Mouse (Mus musculus): ENCODE measurements at regions not wholly inside any gene's neighbourhood (a gene's known extent, or its start where the extent isn't known, plus 50 kb on each side); places are given as distances from the start of the nearest gene placed in this dataset.

- DNase-seq (ENCODE audit: low spot score in 2 of 2) = no peak
- intact Hi-C loops (cut with DNase I) = no loop called here
Measured at GRCm38 (mm10) chr1:96301238-96301637, 570.7 kb downstream of the Slco4c1 start.

DNA sequence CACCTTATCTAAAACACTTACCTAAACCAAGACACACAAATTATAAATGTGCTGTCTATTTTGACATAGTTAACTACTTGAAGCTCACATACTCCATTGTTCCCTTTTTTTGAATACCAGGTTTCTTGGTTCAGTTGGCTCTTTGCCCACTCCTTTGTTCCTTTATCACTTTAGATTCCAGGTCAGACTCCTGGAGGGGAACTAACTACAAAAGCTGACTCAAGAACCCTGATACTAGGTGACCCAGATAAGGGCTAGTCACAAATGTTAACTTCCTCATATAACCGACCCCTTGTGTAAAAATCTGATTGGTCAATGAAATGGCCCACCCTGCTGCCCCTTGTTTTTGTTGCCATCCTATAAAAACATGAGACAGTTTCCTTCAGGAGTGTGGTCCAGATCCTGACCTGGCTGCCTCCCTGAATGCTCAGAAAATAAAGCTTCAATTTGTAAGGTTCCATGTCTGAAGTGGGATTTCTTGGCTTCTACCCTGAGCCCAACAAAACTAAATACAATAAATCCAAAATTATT, 593.9 kb downstream of the Slco4c1 start:
- intact Hi-C loops (cut with DNase I) = no loop called here
- DNase-seq (ENCODE audit: low spot score in 2 of 2) = no peak

GRCm38 (mm10) chr1:96276646-96277045, 595.3 kb downstream of the Slco4c1 start:
- intact Hi-C loops (cut with DNase I) = no loop called here
- peak in 1 of 2 experiments; percentile 1 for DNase-seq (ENCODE audit: low spot score in 2 of 2)

Small RNAs in the stretch of these regions (microRNA-seq; reads per million reads assigned to microRNA genes)
- 0 reads per million in 2 experiments for gene Gm22917
